Mouse (Mus musculus) brain, embryonic 14.5 days (tissue): ENCODE data around the gene Eif2b4.

Experiments
- CTCF ChIP-seq: fragments of 200-500 bp; IDR thresholded peaks from 2 replicates; pipeline ENCODE4 v1.5.1; 2012; ENCODE audit warnings: inconsistent platforms, mild to moderate bottlenecking, moderate library complexity, borderline replicate concordance; ENCODE audit not compliant: insufficient read depth, insufficient read length; ENCODE audit errors: extremely low read depth
- POLR2A ChIP-seq: fragments of 200-500 bp; IDR thresholded peaks from 2 replicates; pipeline ENCODE4 v1.6.1; 2012; ENCODE audit warnings: mild to moderate bottlenecking, inconsistent platforms, borderline replicate concordance; ENCODE audit not compliant: poor library complexity, insufficient read depth, insufficient read length, severe bottlenecking; ENCODE audit errors: extremely low read depth

- no peak for TF ChIP-seq CTCF
- TF ChIP-seq POLR2A, result no peak
These were observed 11.2 kb upstream of the Eif2b4 start for GRCm38 (mm10) chr5:31204421-31204820.
